Mouse (Mus musculus) midbrain, embryonic 16.5 days (tissue): ENCODE data around the gene Prickle3. TPM values are rescaled to one million over a fixed set of nuclear protein-coding genes. Genes with fewer than 3 reads are reported as not detected.
"Not testable (repeated sequence)": the region's sequence is repeated elsewhere in the genome, so short reads cannot be mapped to it uniquely, and the experiment has no call there.

ENCODE experiments used
- ATAC-seq: fragments of 200-750 bp; cut with Nextera tagmentation; 2 replicates; pipeline ENCODE4 v1.8.0; 2017; ENCODE audit warnings: moderate TSS enrichment
- H3K27ac ChIP-seq: fragments of 300-500 bp; sonication (generic); 2 replicates; pipeline ENCODE4 v1.5.1; 2014; ENCODE audit warnings: mild to moderate bottlenecking, low read length, mixed read lengths
- H3K27me3 ChIP-seq: fragments of 300-500 bp; sonication (generic); 2 replicates; pipeline ENCODE4 v1.6.1; 2014; ENCODE audit warnings: low read depth, low read length, mixed read lengths; ENCODE audit not compliant: control insufficient read depth, insufficient read depth
- H3K36me3 ChIP-seq: fragments of 300-500 bp; sonication (generic); 2 replicates; pipeline ENCODE4 v1.6.1; 2014; ENCODE audit warnings: mild to moderate bottlenecking, low read length, moderate library complexity, mixed read lengths; ENCODE audit not compliant: control insufficient read depth, insufficient read depth
- H3K4me1 ChIP-seq: fragments of 300-500 bp; sonication (generic); 2 replicates; pipeline ENCODE4 v1.6.1; 2014; ENCODE audit warnings: mild to moderate bottlenecking, low read length, mixed read lengths; ENCODE audit not compliant: control insufficient read depth, insufficient read depth
- H3K4me2 ChIP-seq: fragments of 300-500 bp; sonication (generic); 2 replicates; pipeline ENCODE4 v1.6.1; 2014; ENCODE audit warnings: mild to moderate bottlenecking, low read length, mixed read lengths
- H3K4me3 ChIP-seq: fragments of 300-500 bp; sonication (generic); 2 replicates; pipeline ENCODE4 v1.5.1; 2014; ENCODE audit warnings: low read depth, mild to moderate bottlenecking, low read length, moderate library complexity, mixed read lengths
- H3K9ac ChIP-seq: fragments of 300-500 bp; sonication (generic); 2 replicates; pipeline ENCODE4 v1.6.1; 2014; ENCODE audit warnings: low read depth, low read length, mixed read lengths
- H3K9me3 ChIP-seq: fragments of 300-500 bp; sonication (generic); replicated peaks from 2 replicates; pipeline ENCODE4 v1.6.1; 2014; ENCODE audit warnings: mild to moderate bottlenecking, low read length, mixed read lengths; ENCODE audit not compliant: control insufficient read depth, poor library complexity, severe bottlenecking
- WGBS: fragments of 180-500 bp; shearing (Covaris S2); extraction: QIAGEN DNeasy Blood & Tissue Kit; methylation state at CpG from one replicate; pipeline ENCODE4 v1.1.7; 2014; 5-methylcytosine and 5-hydroxymethylcytosine counted together
- polyA plus RNA-seq: library from polyadenylated mRNA; unstranded; fragments of >200 nt; fragmentation: Nextera tagmentation; extraction: Ambion mirVana; gene quantifications from 2 replicates; pipeline ENCODE4 v1.2.1, GENCODE M21; 2015

Gene Prickle3
- polyA plus RNA-seq, 1 experiment from 2014 or later: 1.9 TPM

GRCm38 (mm10) chrX:7679405-7680056 is 22.5 kb downstream of the Prickle3 start:
- ATAC-seq: peak; percentile 88
- H3K4me2 ChIP-seq: peak overlapping the region; percentile 57
- H3K36me3 ChIP-seq: no peaks in the 10 kb centered on the region
- no peak overlapping the region for H3K27ac ChIP-seq
- no peaks in the 10 kb centered on the region for H3K4me1 ChIP-seq
- H3K27me3 ChIP-seq: no peaks in the 10 kb centered on the region
- 20% methylated on average over 25 of the region's 27 CpGs for WGBS
- peak overlapping the region; percentile 27 for H3K4me3 ChIP-seq
- no peak overlapping the region for H3K9ac ChIP-seq
- H3K9me3 ChIP-seq: no peaks in the 10 kb centered on the region

GRCm38 (mm10) chrX:7680057-7680412 is 23.0 kb downstream of the Prickle3 start:
- H3K9ac ChIP-seq: no peak overlapping the region
- no peaks in the 10 kb centered on the region for H3K4me1 ChIP-seq
- no peaks in the 10 kb centered on the region for H3K36me3 ChIP-seq
- WGBS: 23% methylated on average over 12 of the region's 12 CpGs
- H3K27ac ChIP-seq: no peak overlapping the region
- 0 out of 2 replicates have a peak, but pooled peaks have one; percentile 34 for ATAC-seq
- H3K27me3 ChIP-seq: no peaks in the 10 kb centered on the region
- peak overlapping the region; percentile 27 for H3K4me3 ChIP-seq
- H3K9me3 ChIP-seq: no peaks in the 10 kb centered on the region
- peak overlapping the region; percentile 57 for H3K4me2 ChIP-seq

GRCm38 (mm10) chrX:7680864-7681263 is 23.8 kb downstream of the Prickle3 start, which contains the start of gene Magix:
Magix (minus strand) TSS chrX:7681251.
- no peaks in the 10 kb centered on the region for H3K27me3 ChIP-seq
- 66% methylated on average over 13 of the region's 14 CpGs for WGBS
- no peak for ATAC-seq
- no peak within 1 kb of the TSS for H3K9ac ChIP-seq
- no peaks in the 10 kb centered on the region for H3K4me1 ChIP-seq
- H3K36me3 ChIP-seq: no peaks in the 10 kb centered on the region
- H3K4me2 ChIP-seq: peak within 1 kb of the TSS; percentile 57
- H3K4me3 ChIP-seq: no peak within 1 kb of the TSS
- no peaks in the 10 kb centered on the region for H3K9me3 ChIP-seq
- H3K27ac ChIP-seq: no peak within 1 kb of the TSS

- Histone ChIP-seq H3K4me2 (no peak overlapping the region), H3K27me3 (no peaks in the 10 kb centered on the region), H3K36me3 (no peaks in the 10 kb centered on the region), H3K4me1 (no peaks in the 10 kb centered on the region), H3K9me3 (no peaks in the 10 kb centered on the region), H3K27ac (no peak overlapping the region), H3K9ac (no peak overlapping the region), H3K4me3 (no peak overlapping the region)
- 100% methylated on average over 2 of the region's 2 CpGs for WGBS
- ATAC-seq: no peak
Observed at GRCm38 (mm10) chrX:7688321-7688720, 31.3 kb downstream of the Prickle3 start.

GRCm38 (mm10) chrX:7690486-7690885 is 33.4 kb downstream of the Prickle3 start:
- H3K27me3 ChIP-seq: no peaks in the 10 kb centered on the region
- no peak overlapping the region for H3K9ac ChIP-seq
- 77% methylated on average over 3 of the region's 3 CpGs for WGBS
- no peaks in the 10 kb centered on the region for H3K4me1 ChIP-seq
- no peaks in the 10 kb centered on the region for H3K9me3 ChIP-seq
- no peak overlapping the region for H3K27ac ChIP-seq
- no peaks in the 10 kb centered on the region for H3K36me3 ChIP-seq
- ATAC-seq: no peak
- no peak overlapping the region for H3K4me2 ChIP-seq
- H3K4me3 ChIP-seq: no peak overlapping the region

GRCm38 (mm10) chrX:7692862-7693261 is 35.8 kb downstream of the Prickle3 start:
- Histone ChIP-seq H3K9ac (no peak overlapping the region), H3K4me2 (no peak overlapping the region), H3K27me3 (no peaks in the 10 kb centered on the region), H3K27ac (no peak overlapping the region), H3K4me3 (no peak overlapping the region), H3K36me3 (no peaks in the 10 kb centered on the region), H3K4me1 (peaks cover 3% of the 10 kb centered on the region; the same call in 1 of the 2 replicates), H3K9me3 (no peaks in the 10 kb centered on the region)
- ATAC-seq: no peak
- WGBS: 38% methylated on average over 4 of the region's 4 CpGs

- H3K4me1 ChIP-seq: peaks cover 3% of the 10 kb centered on the region; the same call in 1 of the 2 replicates
- peak; percentile 77 for ATAC-seq
- no peak overlapping the region for H3K9ac ChIP-seq
- no peak overlapping the region for H3K27ac ChIP-seq
- 45% methylated on average over 6 of the region's 6 CpGs for WGBS
- 0 out of 2 replicates have a peak overlapping the region, but pooled peaks have one; percentile 8 for H3K4me3 ChIP-seq
- no peaks in the 10 kb centered on the region for H3K9me3 ChIP-seq
- H3K27me3 ChIP-seq: no peaks in the 10 kb centered on the region
- H3K4me2 ChIP-seq: peak overlapping the region; percentile 39; the same call in 1 of the 2 replicates
- H3K36me3 ChIP-seq: no peaks in the 10 kb centered on the region
Observed at GRCm38 (mm10) chrX:7696520-7696919, 39.5 kb downstream of the Prickle3 start.

GRCm38 (mm10) chrX:7696954-7697381 is 39.9 kb downstream of the Prickle3 start, which contains the start of gene Gpkow:
Gpkow (plus strand) TSS chrX:7697131.
- WGBS: 15% methylated on average over 33 of the region's 33 CpGs
- peak within 1 kb of the TSS; percentile 55 for H3K9ac ChIP-seq
- no peaks in the 10 kb centered on the region for H3K36me3 ChIP-seq
- no peaks in the 10 kb centered on the region for H3K27me3 ChIP-seq
- peak; percentile 97 for ATAC-seq
- H3K27ac ChIP-seq: peak within 1 kb of the TSS; percentile 70
- H3K4me3 ChIP-seq: peak within 1 kb of the TSS; percentile 55
- H3K4me2 ChIP-seq: peak within 1 kb of the TSS; percentile 66
- peaks cover 3% of the 10 kb centered on the region; the same call in 1 of the 2 replicates for H3K4me1 ChIP-seq
- H3K9me3 ChIP-seq: no peaks in the 10 kb centered on the region

GRCm38 (mm10) chrX:7713764-7714134 is 56.7 kb downstream of the Prickle3 start:
- not testable (repeated sequence) for H3K27me3 ChIP-seq, H3K4me1 ChIP-seq, H3K9me3 ChIP-seq, H3K9ac ChIP-seq, H3K27ac ChIP-seq, ATAC-seq, H3K36me3 ChIP-seq
- peak overlapping the region; percentile 34 for H3K4me3 ChIP-seq
- 30% methylated on average over 4 of the region's 12 CpGs for WGBS
- peak overlapping the region; percentile 43 for H3K4me2 ChIP-seq
